Mouse (Mus musculus) liver, embryonic 11.5 days (tissue): ENCODE measurements around the gene Smpdl3b. TPM values are rescaled to one million over a fixed set of nuclear protein-coding genes. Genes with fewer than 3 reads are reported as not detected.

Experiments used
- ATAC-seq: fragments of 200-750 bp; cut with Nextera tagmentation; replicated peaks from 2 replicates; pipeline ENCODE4 v1.8.0; 2017; ENCODE audit warnings: moderate number of reproducible peaks, mild to moderate bottlenecking, moderate TSS enrichment, moderate library complexity; ENCODE audit not compliant: low FRiP score
- DNase-seq: peaks from one replicate; pipeline ENCODE4 v3.0.0-alpha.2; 2017; ENCODE audit warnings: low spot score
- H3K27ac ChIP-seq: fragments of 300-500 bp; sonication (generic); 2 replicates; pipeline ENCODE4 v1.5.1; 2014; ENCODE audit warnings: mild to moderate bottlenecking, low read depth, low read length, control low read depth
- H3K27me3 ChIP-seq: fragments of 300-500 bp; sonication (generic); replicated peaks from 2 replicates; pipeline ENCODE4 v1.6.1; 2014; ENCODE audit warnings: low read length, mixed read lengths; ENCODE audit not compliant: control insufficient read depth, insufficient read depth
- H3K36me3 ChIP-seq: fragments of 300-500 bp; sonication (generic); 2 replicates; pipeline ENCODE4 v1.6.1; 2014; ENCODE audit warnings: mild to moderate bottlenecking, low read length, moderate library complexity, mixed read lengths; ENCODE audit not compliant: control insufficient read depth, insufficient read depth
- H3K4me1 ChIP-seq: fragments of 300-500 bp; sonication (generic); replicated peaks from 2 replicates; pipeline ENCODE4 v1.6.1; 2014; ENCODE audit warnings: low read length, mixed read lengths; ENCODE audit not compliant: control insufficient read depth, insufficient read depth
- H3K4me2 ChIP-seq: fragments of 300-500 bp; sonication (generic); 2 replicates; pipeline ENCODE4 v1.6.1; 2014; ENCODE audit warnings: mild to moderate bottlenecking, control low read depth, moderate library complexity
- H3K4me3 ChIP-seq: fragments of 300-500 bp; sonication (generic); 2 replicates; pipeline ENCODE4 v1.5.1; 2014; ENCODE audit warnings: low read depth, low read length, control low read depth
- H3K9ac ChIP-seq: fragments of 300-500 bp; sonication (generic); 2 replicates; pipeline ENCODE4 v1.6.1; 2014; ENCODE audit warnings: low read depth, low read length, control low read depth
- H3K9me3 ChIP-seq: fragments of 300-500 bp; sonication (generic); 2 replicates; pipeline ENCODE4 v1.6.1; 2016; ENCODE audit warnings: low read length, inconsistent platforms, mixed read lengths; ENCODE audit not compliant: control insufficient read depth
- WGBS: fragments of 180-500 bp; shearing (Covaris S2); extraction: QIAGEN DNeasy Blood & Tissue Kit; methylation state at CpG from one replicate; pipeline ENCODE4 v1.1.7; 2014; 5-methylcytosine and 5-hydroxymethylcytosine counted together
- polyA plus RNA-seq: library from polyadenylated mRNA; unstranded; fragments of >200 nt; fragmentation: Nextera tagmentation; extraction: Ambion mirVana; gene quantifications from 2 replicates; pipeline ENCODE4 v1.2.1, GENCODE M21; 2014

The Smpdl3b gene
- polyA plus RNA-seq, 1 experiment from 2014 or later, result 2.9 TPM

- DNase-seq (no peak), ATAC-seq (no peak)
- Histone ChIP-seq H3K36me3 (no peaks in the 10 kb centered on the region), H3K4me3 (no peak overlapping the region), H3K4me1 (peaks cover 13% of the 10 kb centered on the region), H3K27me3 (no peaks in the 10 kb centered on the region), H3K27ac (no peak overlapping the region), H3K9me3 (no peaks in the 10 kb centered on the region), H3K4me2 (no peak overlapping the region), H3K9ac (no peak overlapping the region)
- 94% methylated on average over 2 of the region's 2 CpGs for WGBS
Measured at GRCm38 (mm10) chr4:132734766-132735165, 22.3 kb downstream of the Smpdl3b start.

GRCm38 (mm10) chr4:132733071-132733770, 23.8 kb downstream of the Smpdl3b start:
- WGBS, result 89% methylated on average over 25 of the region's 25 CpGs

GRCm38 (mm10) chr4:132732148-132732684, 24.8 kb downstream of the Smpdl3b start, which contains the start of gene Xkr8:
Xkr8 (minus strand) TSS chr4:132732546.
- peak within 1 kb of the TSS; percentile 25; the same call in 1 of the 2 replicates for H3K27ac ChIP-seq
- peaks cover 1% of the 10 kb centered on the region; the same call in 1 of the 2 replicates for H3K36me3 ChIP-seq
- no peaks in the 10 kb centered on the region for H3K9me3 ChIP-seq
- peak within 1 kb of the TSS; percentile 100 for H3K4me2 ChIP-seq
- WGBS, result 2% methylated on average over 34 of the region's 34 CpGs
- peak within 1 kb of the TSS; percentile 73 for H3K4me3 ChIP-seq
- H3K4me1 ChIP-seq, result peaks cover 13% of the 10 kb centered on the region
- DNase-seq, result peak; percentile 92
- H3K27me3 ChIP-seq, result no peaks in the 10 kb centered on the region
- peak within 1 kb of the TSS; percentile 72 for H3K9ac ChIP-seq
- peak; percentile 93 for ATAC-seq

More at GRCm38 (mm10) chr4:132733071-132733770, 23.8 kb downstream of the Smpdl3b start:
- Histone ChIP-seq H3K36me3 (no peaks in the 10 kb centered on the region), H3K4me1 (peaks cover 13% of the 10 kb centered on the region), H3K4me2 (no peak overlapping the region), H3K9me3 (no peaks in the 10 kb centered on the region), H3K27ac (no peak overlapping the region; the same call in 1 of the 2 replicates), H3K27me3 (no peaks in the 10 kb centered on the region), H3K9ac (no peak overlapping the region; the same call in 1 of the 2 replicates), H3K4me3 (no peak overlapping the region)
- ATAC-seq, result no peak
- no peak for DNase-seq

GRCm38 (mm10) chr4:132731616-132732015, 25.4 kb downstream of the Smpdl3b start:
- H3K27me3 ChIP-seq, result no peaks in the 10 kb centered on the region
- H3K9ac ChIP-seq, result peak overlapping the region; percentile 72
- no peak for DNase-seq
- H3K36me3 ChIP-seq, result peaks cover 4% of the 10 kb centered on the region; the same call in 1 of the 2 replicates
- no peak for ATAC-seq
- H3K4me2 ChIP-seq, result peak overlapping the region; percentile 100
- H3K4me3 ChIP-seq, result peak overlapping the region; percentile 73
- H3K9me3 ChIP-seq, result no peaks in the 10 kb centered on the region
- no peak overlapping the region for H3K27ac ChIP-seq
- peaks cover 13% of the 10 kb centered on the region for H3K4me1 ChIP-seq
- 40% methylated on average over 12 of the region's 12 CpGs for WGBS

- Histone ChIP-seq H3K9ac (no peak overlapping the region), H3K4me2 (no peak overlapping the region), H3K27me3 (no peaks in the 10 kb centered on the region), H3K36me3 (peaks cover 8% of the 10 kb centered on the region), H3K4me1 (peaks cover 10% of the 10 kb centered on the region), H3K4me3 (no peak overlapping the region), H3K9me3 (no peaks in the 10 kb centered on the region), H3K27ac (no peak overlapping the region)
- 61% methylated on average over 8 of the region's 8 CpGs for WGBS
- ATAC-seq, result no peak
- no peak for DNase-seq
Measured at GRCm38 (mm10) chr4:132728233-132728632, 28.8 kb downstream of the Smpdl3b start.

GRCm38 (mm10) chr4:132718251-132718650, 38.8 kb downstream of the Smpdl3b start:
- ATAC-seq, result no peak
- H3K36me3 ChIP-seq, result peaks cover 24% of the 10 kb centered on the region
- no peaks in the 10 kb centered on the region for H3K27me3 ChIP-seq
- no peaks in the 10 kb centered on the region for H3K9me3 ChIP-seq
- no peak for DNase-seq
- no peak overlapping the region for H3K27ac ChIP-seq
- WGBS, result 80% methylated on average over 1 of the region's 1 CpGs
- no peak overlapping the region for H3K9ac ChIP-seq
- H3K4me3 ChIP-seq, result no peak overlapping the region
- no peaks in the 10 kb centered on the region for H3K4me1 ChIP-seq
- H3K4me2 ChIP-seq, result no peak overlapping the region

GRCm38 (mm10) chr4:132713181-132713580, 43.9 kb downstream of the Smpdl3b start:
- Histone ChIP-seq H3K4me1 (no peaks in the 10 kb centered on the region), H3K9me3 (no peaks in the 10 kb centered on the region), H3K4me2 (no peak overlapping the region), H3K27me3 (no peaks in the 10 kb centered on the region), H3K9ac (no peak overlapping the region), H3K27ac (no peak overlapping the region), H3K36me3 (peaks cover 36% of the 10 kb centered on the region), H3K4me3 (no peak overlapping the region)
- DNase-seq (no peak), ATAC-seq (no peak)
- 89% methylated on average over 7 of the region's 7 CpGs for WGBS

- no peak for ATAC-seq
- H3K4me1 ChIP-seq, result no peaks in the 10 kb centered on the region
- no peak overlapping the region for H3K9ac ChIP-seq
- no peaks in the 10 kb centered on the region for H3K27me3 ChIP-seq
- H3K9me3 ChIP-seq, result no peaks in the 10 kb centered on the region
- no peak overlapping the region for H3K4me3 ChIP-seq
- H3K36me3 ChIP-seq, result peaks cover 52% of the 10 kb centered on the region
- no peak overlapping the region for H3K27ac ChIP-seq
- WGBS, result 90% methylated on average over 8 of the region's 8 CpGs
- H3K4me2 ChIP-seq, result no peak overlapping the region
- DNase-seq, result no peak
Measured at GRCm38 (mm10) chr4:132706885-132707284, 50.2 kb downstream of the Smpdl3b start.

- Histone ChIP-seq H3K27ac (no peak overlapping the region), H3K4me2 (no peak overlapping the region), H3K27me3 (no peaks in the 10 kb centered on the region), H3K9me3 (no peaks in the 10 kb centered on the region), H3K36me3 (peaks cover 36% of the 10 kb centered on the region), H3K4me1 (no peaks in the 10 kb centered on the region), H3K9ac (no peak overlapping the region), H3K4me3 (no peak overlapping the region)
- 98% methylated on average over 5 of the region's 5 CpGs for WGBS
- DNase-seq (no peak), ATAC-seq (no peak)
Measured at GRCm38 (mm10) chr4:132702076-132702475, 55.0 kb downstream of the Smpdl3b start.
